Mouse (Mus musculus): ENCODE measurements around the gene Lyl1.

DNA sequence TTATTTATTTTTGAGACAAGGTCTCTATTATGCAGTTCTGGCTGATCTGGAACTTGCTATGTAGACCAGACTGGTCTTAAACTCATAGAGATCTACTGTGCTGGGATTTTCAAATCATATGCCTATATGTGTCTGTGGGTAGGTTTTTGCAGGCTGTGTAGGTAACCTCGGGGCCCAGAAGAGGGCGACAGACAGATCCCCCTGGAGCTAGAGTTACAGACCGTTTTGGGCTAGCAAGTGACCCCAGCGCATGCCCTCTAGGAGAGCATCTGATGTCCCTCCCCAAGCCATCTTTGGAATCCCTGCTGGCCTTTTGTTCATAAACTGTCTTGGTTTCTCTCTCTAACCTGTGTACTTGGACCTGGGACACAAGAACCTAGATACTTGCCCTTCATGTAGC lies 46.7 kb upstream of the Lyl1 start:
- TF ChIP-seq CTCF (IDR thresholded peaks at IDR 0.05; ENCODE audit: control insufficient read depth, insufficient read depth, low read length) (peak; percentile 40; the same call in 1 of the 2 replicates), POLR2A (IDR thresholded peaks at IDR 0.05; ENCODE audit: borderline replicate concordance, control insufficient read depth, low read depth, low read length) (no peak)
